Mouse (Mus musculus): ENCODE results near the gene Snx6.
"Not testable (repeated sequence)": the region's sequence is repeated elsewhere in the genome, so short reads cannot be mapped to it uniquely, and the experiment has no call there.

Gene Snx6

GRCm38 (mm10) chr12:54803531-54803930 lies 8.0 kb upstream of the Snx6 start:
- no peak for DNase-seq (ENCODE audit: low read depth, low spot score)

- no peak for DNase-seq (ENCODE audit: low read depth, low spot score)
Observed at GRCm38 (mm10) chr12:54796516-54797195, 1.2 kb upstream of the Snx6 start.

- DNase-seq (ENCODE audit: low read depth, low spot score): no peak
Observed at GRCm38 (mm10) chr12:54794392-54794791, 1.1 kb downstream of the Snx6 start.

- no peak for DNase-seq (ENCODE audit: low read depth, low spot score)
Observed at GRCm38 (mm10) chr12:54791465-54791864, 4.0 kb downstream of the Snx6 start.

GRCm38 (mm10) chr12:54789346-54790143 lies 6.0 kb downstream of the Snx6 start:
- no peak for DNase-seq (ENCODE audit: low read depth, low spot score)

- no peak for DNase-seq (ENCODE audit: low read depth, low spot score)
Observed at GRCm38 (mm10) chr12:54763624-54764023, 31.9 kb downstream of the Snx6 start.

- DNase-seq (ENCODE audit: low read depth, low spot score): no peak
Observed at GRCm38 (mm10) chr12:54760676-54761075, 34.8 kb downstream of the Snx6 start.

- DNase-seq (ENCODE audit: low read depth, low spot score): no peak
Observed at GRCm38 (mm10) chr12:54758846-54759245, 36.7 kb downstream of the Snx6 start.

- DNase-seq (ENCODE audit: low read depth, low spot score): no peak
Observed at GRCm38 (mm10) chr12:54748647-54749046, 46.9 kb downstream of the Snx6 start.

GRCm38 (mm10) chr12:54738661-54739243 lies 56.8 kb downstream of the Snx6 start:
- not testable (repeated sequence) for DNase-seq (ENCODE audit: low read depth, low spot score)

GRCm38 (mm10) chr12:54737891-54738660 lies 57.4 kb downstream of the Snx6 start:
- not testable (repeated sequence) for DNase-seq (ENCODE audit: low read depth, low spot score)

GRCm38 (mm10) chr12:54734307-54735131 lies 61.0 kb downstream of the Snx6 start:
- DNase-seq (ENCODE audit: low read depth, low spot score): not testable (repeated sequence)

- DNase-seq (ENCODE audit: low read depth, low spot score): not testable (repeated sequence)
Observed at GRCm38 (mm10) chr12:54729140-54730059, 66.1 kb downstream of the Snx6 start.

- DNase-seq (ENCODE audit: low read depth, low spot score): not testable (repeated sequence)
Observed at GRCm38 (mm10) chr12:54718871-54719786, 76.4 kb downstream of the Snx6 start.

GRCm38 (mm10) chr12:54717516-54717915 lies 78.0 kb downstream of the Snx6 start:
- DNase-seq (ENCODE audit: low read depth, low spot score): not testable (repeated sequence)

- DNase-seq (ENCODE audit: low read depth, low spot score): not testable (repeated sequence)
Observed at GRCm38 (mm10) chr12:54713822-54714626, 81.5 kb downstream of the Snx6 start.

- not testable (repeated sequence) for DNase-seq (ENCODE audit: low read depth, low spot score)
Observed at GRCm38 (mm10) chr12:54710494-54710879, 85.0 kb downstream of the Snx6 start.

Data from retina, postnatal 7 days (tissue).